Mouse (Mus musculus): ENCODE results near the gene Vasp.

Gene Vasp

DNA sequence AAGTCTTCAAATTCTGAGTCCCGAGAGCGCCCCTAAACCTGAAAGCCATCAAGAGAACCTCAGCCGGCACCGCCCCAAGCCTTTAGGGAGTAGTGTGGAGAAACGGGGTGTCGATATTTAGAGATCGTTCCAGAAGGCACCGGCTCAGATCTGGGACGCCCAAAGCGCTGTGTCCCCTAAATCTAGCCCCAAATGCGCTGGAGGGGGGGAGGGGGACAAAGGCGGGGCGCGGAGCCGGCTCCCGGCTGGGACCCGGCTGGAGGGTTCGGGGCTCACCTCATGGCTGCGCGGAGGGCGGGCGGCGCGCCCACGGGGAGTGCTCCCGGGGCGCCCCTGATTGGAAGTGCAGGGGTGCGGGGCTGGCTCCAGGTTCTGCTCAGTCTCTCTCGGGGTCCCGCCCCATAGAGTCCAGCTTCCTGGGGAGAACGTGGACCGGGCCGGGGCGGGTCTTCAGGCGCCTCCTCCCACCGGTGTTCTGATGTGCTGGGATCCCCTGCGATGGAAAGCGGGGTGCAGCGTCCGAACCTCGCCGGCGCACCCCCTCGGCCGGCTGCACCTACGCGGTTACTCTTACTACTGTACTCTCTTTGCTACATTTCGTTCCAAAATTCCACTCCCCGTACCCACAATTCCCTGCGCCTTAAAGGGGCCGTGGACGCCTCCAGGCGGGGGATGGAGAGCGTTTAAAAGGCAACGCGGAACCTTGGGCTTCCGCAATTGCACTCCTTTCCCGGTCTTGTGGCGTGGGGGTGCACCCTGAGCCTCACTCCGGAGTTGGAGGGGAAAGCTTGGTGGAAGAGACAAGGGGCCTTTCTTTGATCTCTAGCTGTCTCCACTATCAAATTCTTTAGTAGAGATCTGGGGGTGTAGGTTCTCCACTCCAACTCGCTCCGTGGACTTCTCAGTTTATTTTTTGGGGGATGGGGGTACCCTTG lies at the start of gene Vasp:
TSS of gene Vasp (minus strand) at position 580 of the 935 bp plus-strand sequence.
- DNase-seq (ENCODE audit: low read depth, low spot score) = peak; percentile 93

DNA sequence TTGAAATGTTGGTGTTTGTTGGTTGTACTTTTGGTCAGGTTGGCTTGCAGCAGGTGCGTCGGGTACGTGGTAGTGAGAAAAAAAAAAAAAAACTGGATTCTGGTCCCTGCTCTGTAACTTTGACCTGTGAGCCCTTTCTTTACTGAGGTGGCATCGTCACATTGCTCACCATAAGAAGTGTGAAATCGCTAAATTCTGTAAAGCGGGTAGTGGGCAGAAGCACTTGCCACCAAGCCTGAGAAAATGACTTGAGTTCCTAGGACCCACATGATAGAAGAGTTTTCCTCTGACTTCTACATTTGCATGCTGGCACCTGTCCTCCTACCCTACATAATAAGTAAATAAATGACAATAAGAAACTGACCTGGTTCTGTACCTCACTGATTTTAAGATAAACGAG lies 49.0 kb upstream of the Vasp start:
- peak; percentile 52 for DNase-seq (ENCODE audit: low read depth, low spot score)

DNA sequence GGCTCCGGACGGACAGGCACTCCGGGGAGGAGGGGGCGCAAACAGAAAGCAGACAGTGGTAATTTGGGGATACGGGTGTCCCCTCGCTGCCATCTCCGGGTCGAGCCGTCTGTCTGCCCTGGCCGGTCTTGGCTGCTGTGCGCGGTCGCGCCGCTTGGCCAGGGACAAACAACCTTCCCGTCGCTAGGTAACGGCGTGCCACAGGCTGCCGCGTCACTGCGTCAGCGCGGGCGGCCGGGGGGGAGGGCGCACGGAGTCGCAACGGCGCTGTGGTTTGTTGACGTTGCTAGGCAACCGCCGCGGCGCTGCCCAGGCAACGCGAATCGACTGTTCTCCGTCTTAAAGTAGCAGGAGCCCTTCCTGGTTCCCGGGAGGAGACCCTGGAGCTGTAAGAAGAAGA lies 48.3 kb upstream of the Vasp start:
- DNase-seq (ENCODE audit: low read depth, low spot score) = peak; percentile 98

DNA sequence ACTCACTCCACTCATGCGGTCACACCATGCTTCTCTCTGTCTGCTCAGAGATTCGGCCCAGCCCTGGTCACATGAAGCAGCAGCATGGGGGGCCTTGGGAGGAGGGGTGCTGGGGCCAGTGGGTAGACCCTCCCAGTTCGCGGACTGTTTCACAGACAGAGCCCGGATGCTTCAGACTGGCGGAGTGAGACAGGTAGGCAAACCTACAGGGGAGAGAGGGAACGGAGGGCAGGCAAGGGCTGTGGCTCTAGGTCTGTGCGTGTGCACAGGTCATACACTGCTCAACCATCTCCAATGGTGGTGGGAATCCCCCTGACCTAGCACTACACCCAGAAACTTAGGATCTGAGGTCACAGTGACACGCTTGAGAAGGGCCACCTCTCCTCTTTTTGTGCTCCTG lies 47.8 kb upstream of the Vasp start:
- DNase-seq (ENCODE audit: low read depth, low spot score) = no peak

DNA sequence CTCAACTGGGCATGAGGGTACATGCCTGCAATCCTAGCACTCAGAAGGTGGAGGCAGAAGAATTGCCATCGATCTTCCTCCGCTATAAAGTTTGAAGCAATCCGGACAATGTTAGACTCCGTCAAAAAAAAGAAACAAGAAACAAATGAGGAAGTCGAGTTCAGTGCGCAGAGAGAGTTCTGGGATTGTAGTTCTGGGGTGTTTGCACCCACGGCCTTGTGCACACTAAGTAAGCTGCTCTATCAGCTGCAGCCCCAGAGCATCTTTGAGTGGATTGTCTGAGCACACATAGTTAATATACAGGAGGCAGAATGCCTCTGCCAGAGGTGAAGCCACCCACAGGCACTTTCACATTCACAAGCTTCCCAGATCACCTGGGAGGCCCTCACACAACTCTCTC lies 47.1 kb upstream of the Vasp start:
- peak; percentile 41 for DNase-seq (ENCODE audit: low read depth, low spot score)

DNA sequence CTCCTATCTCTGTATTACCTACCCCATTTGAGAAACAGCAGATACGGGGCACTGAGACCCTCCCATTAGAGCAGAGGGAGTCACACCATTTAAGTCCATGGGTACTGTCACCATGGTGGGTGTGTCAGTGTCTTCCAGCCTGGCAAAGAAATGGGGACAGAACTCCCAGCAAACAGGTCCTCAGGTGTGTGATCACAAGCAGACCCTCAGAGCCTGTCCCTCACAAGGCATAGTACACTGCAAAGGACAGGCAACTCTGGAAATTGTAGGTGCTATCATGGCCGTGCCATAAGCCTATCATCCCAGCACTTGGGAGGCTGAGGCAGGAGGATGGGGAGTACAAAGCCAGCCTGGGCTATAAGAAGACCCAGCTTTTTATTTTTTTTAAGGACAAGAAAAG lies 46.6 kb upstream of the Vasp start:
- no peak for DNase-seq (ENCODE audit: low read depth, low spot score)

DNA sequence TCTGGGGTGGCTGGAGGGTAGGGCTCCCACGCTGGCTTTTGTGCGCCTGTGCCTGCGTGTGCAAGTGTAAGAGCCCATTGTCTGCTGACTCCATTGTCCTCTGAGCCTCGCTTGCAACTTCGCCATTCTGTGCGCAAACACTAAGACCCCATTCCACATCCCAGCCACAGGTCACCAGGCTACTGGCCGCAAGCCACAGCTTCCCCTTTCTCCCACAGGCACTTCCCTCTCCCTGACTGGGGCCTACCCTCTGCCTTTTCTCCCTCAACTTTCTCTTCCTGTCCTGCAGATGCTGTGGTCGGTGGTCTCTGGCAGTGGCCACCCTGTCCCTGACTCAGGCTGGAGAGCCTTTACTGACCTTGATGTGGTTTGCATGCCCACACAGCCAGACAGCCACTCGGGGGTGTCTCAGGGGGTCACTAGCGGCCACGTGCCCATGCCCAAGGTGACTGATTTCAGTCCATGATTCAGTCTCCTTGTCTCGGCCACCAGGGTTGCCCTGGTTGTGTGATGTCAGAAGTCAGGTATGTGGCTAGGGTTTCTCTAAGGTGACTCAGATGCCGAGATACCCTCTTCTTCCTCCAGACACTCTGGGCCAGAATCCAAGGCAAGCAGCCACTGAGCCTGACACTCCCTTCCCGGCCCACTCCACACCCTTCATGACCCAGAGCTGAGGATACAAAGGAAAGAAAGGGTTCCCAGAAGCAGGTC lies 45.0 kb upstream of the Vasp start:
- DNase-seq (ENCODE audit: low read depth, low spot score) = peak; percentile 35

DNA sequence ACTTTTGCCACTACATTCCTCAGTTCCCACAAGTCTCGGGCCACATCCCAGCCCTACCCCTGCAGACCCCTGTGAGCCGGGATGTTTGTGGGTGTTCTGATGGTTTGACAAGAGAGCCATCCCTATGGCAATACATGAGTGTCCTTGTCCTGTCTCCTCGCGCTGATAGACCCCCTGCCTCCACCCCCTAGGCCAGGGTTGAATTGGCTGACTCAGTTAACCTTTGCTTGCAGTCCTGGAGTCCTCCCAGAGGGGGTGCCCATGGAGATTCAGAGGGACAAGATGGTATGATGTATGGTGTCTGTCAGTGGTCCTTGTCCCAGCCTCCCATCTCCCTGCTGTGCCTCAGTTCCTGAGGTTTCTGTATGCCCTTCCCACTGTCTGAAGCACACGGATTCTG lies 42.4 kb upstream of the Vasp start:
- DNase-seq (ENCODE audit: low read depth, low spot score) = no peak

DNA sequence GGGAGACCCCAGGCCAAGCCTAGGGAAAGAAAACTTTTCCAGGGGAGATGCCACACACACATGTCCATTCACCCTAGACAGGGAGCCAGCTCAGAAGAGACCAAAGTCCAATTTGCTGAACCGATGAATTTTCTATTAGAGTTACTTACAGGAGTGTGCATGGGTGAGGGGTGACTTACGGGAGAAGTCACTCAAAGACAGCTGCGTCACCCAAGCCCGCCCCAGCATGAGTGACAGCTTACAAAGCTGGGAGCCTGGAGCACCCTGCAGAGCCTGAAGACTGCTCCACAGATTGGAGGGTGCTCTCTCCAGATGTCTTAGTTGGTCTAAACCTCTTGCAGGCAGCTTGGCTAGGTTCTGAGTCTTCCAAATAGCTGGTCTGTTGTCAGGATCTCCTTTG lies 40.4 kb upstream of the Vasp start:
- DNase-seq (ENCODE audit: low read depth, low spot score) = peak; percentile 10

DNA sequence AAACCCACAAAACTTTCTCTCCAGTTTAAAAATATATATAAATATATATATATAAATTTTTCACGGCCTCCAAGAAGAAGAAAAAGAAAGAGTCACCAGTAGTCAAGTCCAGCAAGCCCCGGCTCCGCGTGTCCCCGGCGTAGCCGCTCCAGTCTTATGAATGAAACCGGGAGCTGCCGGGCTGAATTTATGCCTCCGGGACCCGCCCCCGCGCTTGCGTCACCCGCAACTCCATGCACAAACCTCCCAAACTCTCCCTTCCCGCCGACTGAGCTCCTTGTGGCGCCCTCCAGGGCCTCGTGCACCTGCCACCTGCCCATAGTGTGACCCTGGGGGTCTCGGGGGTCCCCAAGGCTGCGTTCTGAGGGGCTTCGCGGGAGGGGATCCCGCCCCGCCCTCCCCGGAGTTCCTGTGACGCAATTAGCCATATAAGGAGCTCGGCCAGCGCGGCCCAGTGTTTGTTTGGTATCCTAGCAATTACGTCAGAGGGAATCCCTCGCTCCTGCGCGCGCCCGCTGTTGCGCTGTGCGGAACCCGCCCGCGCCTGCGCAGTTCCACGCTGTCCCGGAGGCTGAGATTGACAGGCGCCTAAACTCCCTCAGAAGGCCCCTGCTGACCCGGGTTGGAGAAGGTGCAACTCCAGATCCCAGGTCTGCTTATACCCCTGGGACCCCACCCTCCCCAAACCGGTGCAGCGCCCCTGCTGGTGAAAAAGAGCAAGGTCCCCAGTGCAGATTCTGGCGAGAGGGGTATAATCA lies 38.4 kb upstream of the Vasp start, which contains the start of gene Fosb:
TSS of gene Fosb (minus strand) at position 168 of the 758 bp plus-strand sequence.
- peak; percentile 99 for DNase-seq (ENCODE audit: low read depth, low spot score)

DNA sequence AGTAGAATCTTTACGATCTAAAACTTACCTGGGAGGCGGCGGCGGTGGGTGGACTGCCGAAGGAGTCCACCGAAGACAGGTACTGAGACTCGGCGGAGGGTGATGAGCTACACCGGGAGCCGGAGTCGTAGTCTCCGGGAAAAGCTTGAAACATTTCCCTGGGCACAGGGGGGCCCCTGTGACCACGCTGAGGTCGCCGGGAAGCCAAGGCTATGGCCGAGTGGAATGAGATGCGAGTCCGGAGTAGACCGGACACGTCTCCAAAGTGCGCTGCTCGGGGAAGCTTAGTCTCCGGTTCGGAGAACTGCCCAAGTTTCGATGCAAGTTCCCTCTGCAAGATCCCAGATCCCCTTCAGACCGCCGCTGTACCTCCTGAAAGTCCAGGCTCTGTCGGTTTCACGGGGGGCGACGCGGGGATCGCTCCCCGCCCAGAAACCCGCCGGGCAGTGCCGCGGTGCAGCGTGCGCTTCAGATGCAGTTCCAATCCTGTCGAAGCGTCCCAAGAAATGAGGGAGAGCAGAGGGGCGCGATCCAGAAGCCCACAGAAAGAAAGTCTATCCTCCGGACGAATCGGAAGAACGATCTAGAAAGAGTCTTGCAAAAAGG lies 37.8 kb upstream of the Vasp start:
- DNase-seq (ENCODE audit: low read depth, low spot score) = peak; percentile 61

DNA sequence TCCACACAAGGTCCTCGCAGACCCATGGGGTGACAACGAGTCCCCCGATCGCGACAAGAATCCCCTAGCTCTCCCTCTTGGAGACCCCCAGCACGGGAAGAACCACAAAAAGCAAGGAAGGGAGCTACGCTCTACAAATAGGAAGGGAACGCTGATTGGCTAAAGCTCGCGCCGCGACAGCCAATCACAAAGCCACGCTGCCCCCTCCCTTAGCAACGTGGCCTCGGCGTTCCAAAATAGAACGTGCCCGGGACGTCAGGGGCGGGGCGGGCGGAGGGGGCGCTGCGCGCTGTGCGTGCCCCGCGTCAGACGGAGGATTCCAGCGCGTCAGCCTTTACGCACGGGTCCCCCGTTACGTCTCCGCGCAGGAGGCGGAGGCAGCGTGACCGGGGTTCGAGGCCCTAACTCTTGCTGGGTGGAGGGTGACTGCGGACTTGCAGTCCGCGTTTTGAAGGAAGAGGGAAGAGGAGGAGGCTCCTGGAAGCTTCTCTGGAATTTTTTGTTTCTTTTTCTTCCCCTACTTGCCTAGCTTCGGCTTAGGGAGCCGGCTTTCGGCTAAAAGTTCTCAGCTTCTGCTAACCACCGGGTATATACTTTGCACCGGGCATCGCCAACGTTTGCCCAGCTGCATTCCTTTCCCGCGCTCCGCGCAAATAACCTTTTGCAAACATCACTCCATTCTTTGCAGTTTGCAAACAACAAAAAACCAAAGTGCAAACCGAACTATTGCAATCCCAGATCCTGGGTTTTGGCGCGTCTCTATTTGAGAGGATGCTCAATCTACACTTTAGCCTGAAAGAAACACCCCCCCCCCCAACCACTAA lies 37.0 kb upstream of the Vasp start:
- DNase-seq (ENCODE audit: low read depth, low spot score) = peak; percentile 96

DNA sequence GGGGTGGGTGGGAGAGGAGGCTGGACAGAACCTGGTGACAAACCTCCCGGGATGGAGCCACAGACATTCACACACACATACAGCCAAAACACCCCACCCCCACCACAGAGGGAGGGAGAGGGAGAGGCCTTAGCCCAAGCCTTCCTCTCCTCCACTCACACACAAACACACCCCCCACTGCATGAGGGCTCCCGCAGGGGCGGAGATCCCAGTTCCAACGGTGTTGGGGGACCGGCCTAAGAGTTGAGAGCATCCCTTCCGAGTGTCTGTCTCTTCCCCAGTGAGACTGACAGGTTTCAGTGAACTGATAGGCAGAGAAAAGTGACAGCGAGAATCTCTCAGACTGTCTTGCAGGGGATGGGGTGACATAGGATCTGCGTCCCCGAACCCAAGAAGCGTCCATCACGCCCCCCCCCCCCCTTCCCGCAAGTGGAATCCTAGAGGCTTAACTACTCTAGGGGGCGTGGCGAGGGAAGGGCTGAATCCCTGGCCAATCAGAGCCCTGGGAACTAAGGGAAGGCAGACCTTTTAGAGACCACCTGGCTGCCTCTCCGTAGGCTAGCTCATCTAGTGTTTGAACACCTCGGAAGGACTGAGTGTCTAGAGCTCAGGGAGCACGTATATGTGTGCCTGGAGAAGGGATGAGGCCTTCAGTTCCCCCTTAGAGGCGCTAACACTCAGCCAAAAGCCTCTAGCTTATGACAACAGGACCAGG lies 36.3 kb upstream of the Vasp start:
- DNase-seq (ENCODE audit: low read depth, low spot score) = peak; percentile 80

DNA sequence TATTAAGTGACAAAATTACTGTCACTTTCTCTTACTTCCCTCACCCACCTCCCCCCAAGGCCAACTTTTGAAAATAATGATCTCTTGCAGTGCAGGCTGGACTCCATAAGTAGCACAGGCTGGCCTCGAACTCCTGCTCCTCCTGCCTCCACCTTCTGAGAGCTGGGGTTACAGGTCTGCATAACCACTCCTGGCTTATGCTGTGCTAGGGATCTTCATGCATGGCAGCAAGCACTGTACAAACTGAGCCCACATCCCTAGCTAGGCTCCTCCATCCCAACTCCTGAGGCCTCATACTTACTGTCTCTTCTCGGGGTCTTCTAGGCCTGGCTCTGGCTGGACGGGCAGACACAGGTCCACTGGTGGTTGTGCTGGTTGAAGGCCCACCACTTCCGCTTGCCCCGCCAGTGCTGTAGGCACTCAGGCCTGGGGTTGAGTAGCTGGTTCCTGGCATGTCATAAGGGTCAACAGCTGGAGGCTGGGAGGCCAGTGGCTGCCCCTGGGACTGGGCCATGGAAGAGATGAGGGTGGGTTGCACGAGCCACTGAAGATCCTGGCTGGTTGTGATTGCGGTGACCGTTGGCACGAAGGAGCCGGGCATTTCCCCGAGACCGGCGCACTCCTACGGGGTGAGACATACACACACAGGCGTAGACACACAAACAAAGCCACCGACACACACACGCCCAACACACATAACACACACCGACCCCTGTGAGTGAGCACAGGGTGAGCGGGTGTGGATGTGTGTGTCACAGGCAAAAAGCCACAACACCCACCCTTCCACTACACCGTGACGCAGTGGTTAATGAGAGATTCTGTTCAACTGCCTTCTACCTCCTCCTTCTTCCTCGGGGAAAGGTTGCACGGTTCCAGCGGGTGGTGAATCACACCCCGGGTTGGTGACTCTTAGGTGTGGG lies 35.5 kb upstream of the Vasp start:
- DNase-seq (ENCODE audit: low read depth, low spot score) = peak; percentile 63

DNA sequence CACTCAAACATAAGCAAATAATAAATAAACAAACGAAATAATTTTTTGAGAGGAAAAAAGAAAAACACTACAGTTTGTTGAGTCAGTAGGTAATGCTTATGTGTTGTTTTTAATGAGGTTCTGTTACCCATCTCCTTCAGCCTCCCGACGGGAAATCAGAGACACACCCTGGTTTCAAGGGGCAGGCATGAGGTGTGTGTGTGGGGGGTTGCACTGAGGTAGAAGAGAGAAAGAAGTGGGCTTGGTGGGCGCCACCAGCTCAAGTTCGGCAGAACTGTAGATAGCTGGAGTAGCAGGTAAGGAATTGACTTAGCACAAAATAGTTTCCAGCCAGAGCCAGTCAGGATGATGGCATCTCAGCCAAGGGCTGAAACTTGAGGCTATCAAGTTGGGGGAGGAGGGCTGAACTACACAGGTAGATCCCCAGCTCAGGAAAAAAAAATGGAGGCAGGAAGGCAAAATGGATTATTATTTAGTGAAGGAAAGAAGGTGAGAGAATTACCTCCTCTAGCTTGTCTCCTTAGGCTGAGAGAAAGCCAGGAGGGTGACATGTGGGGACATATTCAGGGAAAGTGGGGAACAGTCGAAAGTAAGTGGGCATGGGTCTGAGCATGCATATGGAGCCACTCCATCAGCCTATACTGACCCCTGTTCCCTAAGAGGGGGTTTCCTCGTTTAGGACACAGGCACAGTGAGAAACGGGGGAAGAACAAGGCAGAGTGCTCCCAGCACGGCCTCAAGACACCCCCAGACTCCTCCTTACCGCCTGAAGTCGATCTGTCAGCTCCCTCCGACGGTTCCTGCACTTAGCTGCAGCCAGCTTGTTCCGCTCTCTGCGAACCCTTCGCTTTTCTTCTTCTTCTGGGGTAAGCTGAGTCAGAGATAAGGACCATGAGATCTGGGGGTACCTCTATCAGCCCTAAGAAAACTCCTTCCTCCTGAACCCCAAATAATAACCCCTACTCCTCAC lies 34.5 kb upstream of the Vasp start:
- peak; percentile 50 for DNase-seq (ENCODE audit: low read depth, low spot score)

DNA sequence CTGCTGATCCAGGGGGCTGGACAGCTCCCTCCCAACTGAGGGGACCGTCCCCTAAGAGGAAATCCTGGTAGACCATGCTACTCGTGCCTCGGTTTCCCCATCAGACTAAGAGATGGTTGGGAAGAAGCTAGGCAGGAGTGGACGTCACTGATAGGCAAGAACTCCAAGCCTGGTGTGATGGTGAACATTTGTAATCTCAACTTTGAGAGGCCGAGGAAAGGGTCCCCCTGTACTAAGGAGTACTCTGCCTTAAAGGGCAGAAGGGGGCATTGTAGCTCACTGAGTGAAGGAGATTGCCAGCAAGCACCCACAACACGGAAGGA lies 33.8 kb upstream of the Vasp start:
- DNase-seq (ENCODE audit: low read depth, low spot score) = no peak

DNA sequence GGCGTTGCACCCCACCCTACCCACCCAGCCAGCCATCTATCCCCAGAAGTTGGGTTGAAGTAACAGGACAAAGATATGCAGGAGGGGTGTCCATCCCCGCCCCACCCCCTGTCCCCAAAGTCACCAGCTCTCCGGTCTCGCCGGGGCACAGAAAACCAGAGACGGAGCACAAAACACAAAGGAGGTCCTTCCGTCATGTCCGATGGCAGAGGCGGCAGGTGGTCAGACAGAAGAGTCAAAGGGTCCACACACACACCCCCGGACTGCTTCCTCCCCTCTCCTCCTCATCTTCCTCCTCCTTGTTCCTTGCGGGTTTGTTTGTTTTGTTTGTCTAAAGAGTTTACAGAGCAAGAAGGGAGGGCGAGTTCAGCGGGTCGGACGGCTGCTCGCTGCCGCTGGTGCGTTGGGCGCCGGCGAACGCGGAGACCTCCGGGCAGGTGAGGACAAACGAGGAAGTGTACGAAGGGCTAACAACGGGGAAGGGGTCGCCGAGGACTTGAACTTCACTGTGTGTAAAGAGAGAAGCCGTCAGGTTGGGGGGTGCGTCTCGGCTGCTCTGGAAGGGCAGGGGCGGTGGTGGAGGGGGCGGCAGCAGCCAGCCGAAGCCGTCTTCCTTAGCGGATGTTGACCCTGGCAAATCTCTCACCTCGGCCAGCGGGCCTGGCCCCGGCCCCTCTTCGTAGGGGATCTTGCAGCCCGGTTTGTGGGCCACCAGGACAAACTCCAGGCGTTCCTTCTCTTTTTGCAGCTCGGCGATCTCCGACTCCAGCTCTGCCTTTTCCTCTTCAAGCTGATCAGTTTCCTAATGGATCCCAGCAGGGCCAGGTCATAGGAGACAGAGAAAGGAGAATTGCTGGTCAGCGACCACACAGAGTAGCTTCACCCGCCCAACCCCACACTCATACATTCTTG lies 33.1 kb upstream of the Vasp start:
- peak; percentile 62 for DNase-seq (ENCODE audit: low read depth, low spot score)

All from CD4-positive helper T cell, adult 2 months (primary cell).